Mouse (Mus musculus) E14TG2a.4 (cell line): ENCODE measurements around the gene Pank4.

Experiments
- CTCF ChIP-seq: conservative IDR thresholded peaks from 2 replicates; pipeline ENCODE4 v1.5.1; 2014; ENCODE audit warnings: low read length
- NANOG ChIP-seq: IDR thresholded peaks from 2 replicates; pipeline ENCODE4 v1.6.1; 2014; ENCODE audit warnings: borderline replicate concordance, low read length, mixed read lengths
- POU5F1 ChIP-seq: IDR thresholded peaks from 2 replicates; pipeline ENCODE4 v1.6.1; 2014; ENCODE audit warnings: low read length, borderline replicate concordance

GRCm38 (mm10) chr4:154981076-154981475 is 17.2 kb downstream of the Pank4 start:
- TF ChIP-seq CTCF (no peak), POU5F1 (no peak), NANOG (no peak)
